Mouse (Mus musculus): ENCODE measurements at regions not wholly inside any gene's neighbourhood (a gene's known extent, or its start where the extent isn't known, plus 50 kb on each side); places are given as distances from the start of the nearest gene placed in this dataset.
A peak's percentile ranks its signal among the peaks of the same experiment; 100 is the strongest.

- DNase-seq (ENCODE audit: low spot score), result no peak
These were observed 282.0 kb upstream of the Hs6st1 start for GRCm38 (mm10) chr1:35786241-35786640.

DNA sequence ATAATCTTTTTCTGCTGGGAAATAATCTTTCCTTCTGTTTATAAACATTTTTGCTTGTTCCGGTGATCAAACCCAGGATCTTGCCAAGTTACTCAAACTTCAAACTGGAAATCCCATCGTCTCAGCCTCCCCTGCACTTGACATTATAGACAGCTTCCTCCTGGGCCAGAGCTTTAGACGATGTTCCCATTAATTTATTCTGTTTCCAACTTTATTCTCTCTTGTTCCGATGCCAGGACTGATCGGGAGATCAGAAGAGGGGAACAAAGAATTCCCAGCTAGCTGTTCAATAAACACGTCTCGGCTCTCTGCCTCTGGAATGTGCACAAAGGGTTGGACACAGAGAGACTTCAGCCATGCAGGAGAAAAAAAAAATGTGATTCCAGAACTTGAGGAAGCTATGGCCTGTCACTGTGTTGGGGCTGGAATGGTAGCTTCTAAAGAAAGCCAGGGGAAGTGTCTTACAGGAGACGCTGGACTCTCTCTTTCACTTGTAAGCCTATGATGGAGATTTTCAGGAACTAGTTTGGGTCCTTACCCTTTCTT is 281.5 kb upstream of the Hs6st1 start:
- DNase-seq (ENCODE audit: low spot score), result no peak

GRCm38 (mm10) chr1:35797064-35797463 is 271.1 kb upstream of the Hs6st1 start:
- no peak for DNase-seq (ENCODE audit: low spot score)

DNA sequence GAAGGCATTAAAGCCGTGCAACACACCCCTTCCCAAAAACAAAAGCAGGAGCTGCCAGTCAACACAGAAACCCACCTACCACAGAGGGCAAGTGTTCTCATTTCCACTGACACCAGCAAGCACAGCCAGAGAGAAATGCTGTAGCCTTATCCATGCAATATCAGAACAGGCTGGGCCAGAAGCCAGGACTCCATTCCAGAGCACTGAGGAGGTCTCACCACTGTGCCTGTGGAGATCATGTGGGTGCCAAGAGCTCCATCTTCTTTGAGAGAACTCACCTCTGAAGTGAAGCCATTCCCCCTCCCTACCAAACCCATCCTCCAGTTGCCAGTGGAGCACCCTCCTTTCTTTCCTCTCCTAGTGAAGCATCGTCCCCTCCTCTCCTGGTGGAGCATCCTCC is 270.7 kb upstream of the Hs6st1 start:
- no peak for DNase-seq (ENCODE audit: low spot score)

DNA sequence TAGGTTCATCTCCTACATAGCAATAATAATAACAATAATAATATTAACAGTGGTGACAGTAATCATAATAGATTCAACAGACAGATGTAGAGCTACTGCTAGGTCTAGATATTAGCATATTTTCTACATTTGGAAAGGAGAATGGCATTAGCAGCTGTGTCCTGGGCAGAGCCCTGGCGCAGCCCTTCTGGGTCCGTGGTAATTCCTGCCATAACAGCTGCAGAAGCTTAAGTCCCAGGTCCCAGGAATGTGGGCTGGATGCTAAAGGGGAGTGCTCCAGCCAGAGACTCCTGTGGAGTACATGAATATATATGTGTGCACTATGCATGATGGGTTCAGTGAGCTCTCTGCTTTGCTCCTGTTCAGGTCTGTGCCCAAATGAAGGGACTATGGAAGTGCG is 262.7 kb upstream of the Hs6st1 start:
- DNase-seq (ENCODE audit: low spot score), result no peak

- no peak for DNase-seq (ENCODE audit: low spot score)
These were observed 261.9 kb upstream of the Hs6st1 start for GRCm38 (mm10) chr1:35806329-35806728.

- no peak for DNase-seq (ENCODE audit: low spot score)
These were observed 261.5 kb upstream of the Hs6st1 start for GRCm38 (mm10) chr1:35806731-35807130.

DNA sequence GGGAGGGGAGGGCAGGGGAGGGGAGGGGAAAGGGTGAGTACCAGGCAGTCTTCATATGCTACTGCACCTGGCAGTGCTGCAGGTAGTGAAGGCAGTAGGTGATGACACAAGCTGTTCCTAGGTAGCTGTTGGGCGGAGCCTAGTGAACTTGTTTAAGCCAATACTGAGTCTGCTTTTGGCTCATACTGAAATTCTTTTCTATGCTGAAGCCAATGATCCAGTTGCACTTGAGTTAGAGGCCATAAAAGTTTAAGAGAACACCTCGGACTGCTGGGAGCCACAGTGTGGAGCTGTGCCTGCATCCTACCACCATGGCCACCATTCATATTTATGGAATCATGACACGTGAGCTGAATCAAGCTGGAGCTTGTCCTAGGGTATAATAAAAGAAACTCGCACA is 259.3 kb upstream of the Hs6st1 start:
- DNase-seq (ENCODE audit: low spot score), result no peak

DNA sequence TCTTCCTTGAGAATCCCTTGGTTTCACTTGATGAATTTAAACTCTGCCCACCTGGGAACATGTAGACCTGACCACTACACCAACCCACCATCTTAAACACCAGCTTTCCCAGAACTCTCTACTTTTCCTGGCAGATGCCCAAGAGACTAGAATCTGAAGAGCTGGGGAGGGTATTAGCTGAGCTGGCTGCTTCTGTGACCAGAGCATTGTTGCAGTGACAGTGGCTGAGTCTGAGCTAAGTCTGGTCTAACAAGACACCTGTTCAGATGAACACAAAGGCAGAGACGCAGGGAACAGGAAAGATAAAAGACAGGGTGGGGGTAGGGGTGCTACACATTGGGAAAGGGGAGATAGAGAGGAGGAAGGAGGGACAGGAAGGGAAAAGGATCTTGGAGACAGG is 258.9 kb upstream of the Hs6st1 start:
- DNase-seq (ENCODE audit: low spot score), result no peak

DNA sequence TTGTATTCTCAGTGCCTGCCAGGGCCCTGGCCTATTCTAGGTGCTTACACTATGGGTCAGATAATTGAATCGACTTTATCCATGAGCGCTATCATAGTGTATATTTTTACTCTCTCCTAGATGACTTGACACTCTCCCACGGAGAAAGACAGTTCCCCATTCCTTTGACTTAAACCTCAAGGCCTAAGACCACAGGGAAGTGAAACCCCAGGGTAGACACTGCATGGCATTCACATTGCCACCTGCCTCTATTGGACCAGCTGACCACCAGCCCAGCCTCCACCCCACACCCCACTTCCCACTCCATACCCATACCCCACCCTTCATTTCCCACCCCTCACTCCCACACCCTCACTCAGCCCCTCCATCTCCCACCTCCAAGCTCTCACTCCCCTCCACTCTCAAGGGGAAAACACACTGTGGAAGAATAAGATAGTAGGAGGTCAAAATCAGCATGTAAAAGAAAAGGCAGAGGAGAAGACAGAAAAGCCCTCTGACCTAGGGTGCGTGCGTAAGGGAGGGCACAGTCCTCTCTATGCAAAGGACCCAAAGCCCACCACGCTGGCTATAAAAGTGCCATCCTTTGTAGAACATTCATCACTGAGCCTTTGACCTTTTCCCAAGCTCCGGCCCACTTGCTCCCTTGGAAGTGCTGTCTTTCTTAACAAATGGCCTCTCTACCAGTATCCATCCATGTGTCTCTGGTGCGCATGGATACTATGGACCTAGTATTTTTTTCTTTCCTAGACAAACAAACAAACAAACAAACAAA is 257.4 kb upstream of the Hs6st1 start:
- no peak for DNase-seq (ENCODE audit: low spot score)

DNA sequence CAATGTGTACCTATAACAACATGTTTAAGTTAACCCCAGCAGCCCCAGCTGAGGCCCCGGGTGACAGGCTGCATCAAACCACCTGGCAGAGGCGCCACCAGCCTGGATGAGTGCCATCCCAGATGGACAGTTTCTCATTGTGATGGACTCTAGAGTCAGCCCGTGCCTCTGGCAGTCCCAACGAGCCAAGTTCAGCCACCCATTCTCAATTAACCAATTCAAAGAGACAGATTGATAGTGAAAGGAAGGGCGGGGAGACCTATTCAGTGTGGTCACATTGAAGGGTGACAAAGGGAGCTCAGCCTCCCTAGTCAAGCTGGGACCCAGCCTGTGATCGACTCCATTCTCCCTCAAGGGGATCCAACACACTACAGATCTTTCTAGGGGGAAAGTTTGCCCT is 256.8 kb upstream of the Hs6st1 start:
- peak; percentile 29 for DNase-seq (ENCODE audit: low spot score)

DNA sequence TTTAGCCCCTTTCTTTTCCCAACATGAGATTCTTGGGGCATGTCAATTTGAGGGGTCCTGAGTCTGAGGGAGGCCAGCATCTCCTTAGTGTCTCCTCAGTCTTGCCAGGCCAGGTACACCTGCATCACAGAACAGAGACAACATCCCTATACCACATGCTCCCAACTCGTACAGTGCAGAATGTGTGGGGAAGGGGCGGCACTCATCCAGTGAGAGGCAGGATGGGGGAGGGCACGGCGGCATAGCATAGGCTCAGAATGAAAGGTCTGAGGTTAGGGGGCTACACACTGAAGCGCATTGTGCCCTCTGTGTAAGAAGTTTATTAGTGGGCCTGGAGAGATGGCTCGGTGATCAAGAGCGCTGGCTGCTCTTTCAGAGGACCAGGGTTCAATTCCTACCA is 256.4 kb upstream of the Hs6st1 start:
- DNase-seq (ENCODE audit: low spot score), result no peak

DNA sequence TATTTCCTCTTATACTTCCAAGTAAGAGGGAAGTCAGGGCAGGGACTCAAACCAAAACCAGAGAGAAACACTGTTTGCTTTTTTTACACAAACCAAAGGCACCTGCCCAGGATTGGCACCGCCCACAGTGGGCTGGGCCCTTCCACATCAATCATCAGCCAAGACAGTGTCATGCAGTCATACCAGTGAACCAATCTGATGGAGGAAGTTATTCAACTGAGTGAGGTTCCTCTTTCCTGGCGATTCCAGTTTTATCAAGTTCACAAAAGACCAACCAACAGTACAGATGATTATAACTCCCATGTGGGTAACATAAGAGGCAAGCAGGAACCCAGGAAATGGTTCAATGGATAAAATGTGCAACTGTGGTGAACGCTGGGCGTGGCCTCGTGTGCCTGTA is 254.6 kb upstream of the Hs6st1 start:
- no peak for DNase-seq (ENCODE audit: low spot score)

GRCm38 (mm10) chr1:35814207-35814606 is 254.0 kb upstream of the Hs6st1 start:
- no peak for DNase-seq (ENCODE audit: low spot score)

- no peak for DNase-seq (ENCODE audit: low spot score)
These were observed 253.4 kb upstream of the Hs6st1 start for GRCm38 (mm10) chr1:35814751-35815150.

DNA sequence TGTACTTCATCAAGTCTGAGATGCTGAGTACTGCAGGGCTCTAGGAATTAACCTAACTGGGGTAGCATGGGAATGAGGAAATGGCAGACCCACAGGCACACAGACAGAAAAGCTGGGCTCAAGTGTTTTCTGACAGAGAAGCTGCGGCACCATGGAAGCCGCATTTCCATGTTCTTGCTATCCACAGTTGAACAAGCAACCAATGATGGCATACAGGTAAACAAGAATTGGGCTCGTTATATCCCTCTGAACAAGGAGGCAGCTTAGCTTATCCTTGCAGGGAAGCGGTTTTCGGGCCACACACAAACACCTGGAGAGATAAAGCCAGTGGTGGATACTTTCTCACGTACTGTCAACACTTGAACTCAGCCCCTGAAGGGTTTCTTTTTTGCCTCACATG is 246.4 kb upstream of the Hs6st1 start:
- no peak for DNase-seq (ENCODE audit: low spot score)

DNA sequence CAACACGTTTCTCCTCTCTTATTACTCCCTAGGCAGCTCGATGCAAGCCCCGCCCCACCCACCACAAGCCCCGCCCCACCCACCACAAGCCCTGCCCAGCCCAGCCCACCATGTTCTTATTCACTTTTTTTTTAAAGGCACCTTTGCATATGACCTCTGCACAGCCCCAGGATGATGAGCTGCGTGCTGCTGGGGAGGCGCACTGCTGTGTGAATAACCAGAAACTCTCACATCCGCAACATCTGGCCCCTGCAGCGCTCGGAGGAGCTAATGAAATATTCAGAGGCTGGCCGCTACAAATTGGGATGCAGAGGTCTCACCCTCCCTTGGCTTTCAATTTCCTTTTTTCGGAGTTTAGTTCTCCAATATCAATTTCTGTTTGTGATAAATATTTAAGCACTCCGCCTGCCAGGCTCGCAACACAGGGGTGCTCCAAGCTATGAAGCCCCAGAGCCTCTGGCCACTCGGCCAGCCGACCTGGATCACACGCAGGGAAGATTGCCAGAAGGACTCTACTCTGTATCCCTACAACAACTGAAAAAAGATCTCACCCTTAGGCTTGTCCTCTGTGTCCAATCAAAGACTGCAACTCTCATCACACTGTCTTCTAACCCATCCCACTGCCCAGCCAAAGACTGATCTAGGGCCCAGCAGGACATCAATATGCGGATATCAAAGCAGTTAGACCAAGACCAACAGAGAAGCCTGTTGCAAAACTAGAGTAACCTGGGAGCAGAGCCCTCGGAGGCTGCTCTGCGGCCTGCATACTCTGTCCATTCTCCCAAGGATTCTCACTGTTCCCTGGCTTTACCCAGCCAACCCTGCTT is 245.6 kb upstream of the Hs6st1 start:
- no peak for DNase-seq (ENCODE audit: low spot score)

DNA sequence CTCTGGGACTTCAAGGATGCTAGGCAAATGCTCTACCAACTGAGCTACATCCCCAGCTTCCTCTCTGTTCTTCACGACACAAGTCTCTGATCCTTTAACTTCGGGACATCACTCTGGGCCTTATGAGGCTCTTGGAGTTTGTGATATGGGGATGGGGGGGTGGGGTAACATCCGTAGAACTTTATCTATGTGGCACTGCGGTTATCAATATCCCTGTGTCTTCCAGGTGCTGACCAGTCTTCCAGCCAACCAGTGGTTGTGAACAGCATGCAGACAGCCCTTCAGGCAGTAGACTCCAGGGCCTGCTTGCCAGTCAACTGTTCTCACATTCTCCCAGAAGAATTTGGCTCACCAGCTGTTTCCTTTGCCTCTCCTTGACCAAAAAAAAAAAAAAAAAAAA is 244.7 kb upstream of the Hs6st1 start:
- no peak for DNase-seq (ENCODE audit: low spot score)

GRCm38 (mm10) chr1:35823981-35824880 is 244.0 kb upstream of the Hs6st1 start:
- no peak for DNase-seq (ENCODE audit: low spot score)

GRCm38 (mm10) chr1:35825531-35825966 is 242.7 kb upstream of the Hs6st1 start:
- DNase-seq (ENCODE audit: low spot score), result no peak

- no peak for DNase-seq (ENCODE audit: low spot score)
These were observed 241.6 kb upstream of the Hs6st1 start for GRCm38 (mm10) chr1:35826575-35827114.

- DNase-seq (ENCODE audit: low spot score), result no peak
These were observed 240.7 kb upstream of the Hs6st1 start for GRCm38 (mm10) chr1:35827471-35827870.

Measured in retina, embryonic 14.5 days (tissue).